Mouse (Mus musculus) embryonic facial prominence, embryonic 15.5 days (tissue): Measurements from ENCODE around the gene Golga2. TPM values are rescaled to one million over a fixed set of nuclear protein-coding genes. Genes with fewer than 3 reads are reported as not detected.
A peak's percentile ranks its signal among the peaks of the same experiment; 100 is the strongest.

Source experiments
- ATAC-seq: fragments of 200-750 bp; cut with Nextera tagmentation; 2 replicates; pipeline ENCODE4 v1.8.0; 2017; ENCODE audit warnings: low read depth, moderate TSS enrichment; ENCODE audit not compliant: insufficient number of reproducible peaks, low FRiP score, low TSS enrichment
- H3K27ac ChIP-seq: fragments of 300-500 bp; sonication (generic); replicated peaks from 2 replicates; pipeline ENCODE4 v1.5.1; 2015; ENCODE audit warnings: mild to moderate bottlenecking, inconsistent platforms
- H3K27me3 ChIP-seq: fragments of 300-500 bp; sonication (generic); 2 replicates; pipeline ENCODE4 v1.6.1; 2015; ENCODE audit warnings: inconsistent platforms
- H3K36me3 ChIP-seq: fragments of 300-500 bp; sonication (generic); 2 replicates; pipeline ENCODE4 v1.6.1; 2015; ENCODE audit warnings: mild to moderate bottlenecking, inconsistent platforms
- H3K4me1 ChIP-seq: fragments of 300-500 bp; sonication (generic); 2 replicates; pipeline ENCODE4 v1.6.1; 2015; ENCODE audit warnings: inconsistent platforms
- H3K4me2 ChIP-seq: fragments of 300-500 bp; sonication (generic); replicated peaks from 2 replicates; pipeline ENCODE4 v1.6.1; 2015; ENCODE audit warnings: mild to moderate bottlenecking, inconsistent platforms
- H3K4me3 ChIP-seq: fragments of 300-500 bp; sonication (generic); replicated peaks from 2 replicates; pipeline ENCODE4 v1.5.1; 2015; ENCODE audit warnings: mild to moderate bottlenecking, inconsistent platforms
- H3K9ac ChIP-seq: fragments of 300-500 bp; sonication (generic); 2 replicates; pipeline ENCODE4 v1.6.1; 2015; ENCODE audit warnings: inconsistent platforms
- H3K9me3 ChIP-seq: fragments of 300-500 bp; sonication (generic); replicated peaks from 2 replicates; pipeline ENCODE4 v1.6.1; 2016; ENCODE audit warnings: inconsistent platforms
- WGBS: fragments of 180-500 bp; shearing (Covaris S2); methylation state at CpG from one replicate; pipeline ENCODE4 v1.1.7; 2015; 5-methylcytosine and 5-hydroxymethylcytosine counted together
- polyA plus RNA-seq: library from polyadenylated mRNA; unstranded; fragments of >200 nt; fragmentation: Nextera tagmentation; extraction: Ambion mirVana; gene quantifications from 2 replicates; pipeline ENCODE4 v1.2.1, GENCODE M21; 2015

Gene Golga2
- polyA plus RNA-seq, 1 experiment from 2014 or later = 33.9 TPM

DNA sequence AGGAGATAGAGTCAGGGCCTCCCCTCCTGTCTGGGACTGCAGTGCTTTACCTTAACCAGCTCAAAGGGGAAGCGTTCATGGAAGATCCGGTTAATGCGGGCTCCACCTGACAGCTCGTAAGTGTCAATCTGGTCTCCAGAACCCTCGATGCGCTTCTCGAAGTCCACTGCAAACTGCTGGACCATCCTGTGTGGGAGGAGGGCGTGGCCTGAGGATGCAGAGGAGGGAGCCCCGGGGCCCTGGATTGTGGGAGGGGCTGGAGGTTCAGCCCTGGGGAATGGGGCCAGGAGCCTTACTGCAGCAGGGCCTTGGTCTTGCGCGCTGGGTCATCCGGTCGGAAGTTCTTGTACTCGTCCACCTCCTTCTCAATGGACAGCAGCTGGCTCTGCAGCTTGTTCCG, 48.7 kb downstream of the Golga2 start:
- Histone ChIP-seq H3K4me3 (no peak overlapping the region), H3K27me3 (no peaks in the 10 kb centered on the region), H3K9me3 (no peaks in the 10 kb centered on the region), H3K4me2 (no peak overlapping the region), H3K36me3 (peaks cover 62% of the 10 kb centered on the region), H3K9ac (no peak overlapping the region), H3K4me1 (peaks cover 1% of the 10 kb centered on the region; the same call in 1 of the 2 replicates), H3K27ac (no peak overlapping the region)
- ATAC-seq = no peak
- 59% methylated on average over 15 of the region's 15 CpGs for WGBS

GRCm38 (mm10) chr2:32339912-32340642, 52.9 kb downstream of the Golga2 start:
- H3K36me3 ChIP-seq = peaks cover 51% of the 10 kb centered on the region
- WGBS = 45% methylated on average over 26 of the region's 26 CpGs
- no peak overlapping the region for H3K4me3 ChIP-seq
- no peak overlapping the region for H3K27ac ChIP-seq
- peaks cover 33% of the 10 kb centered on the region for H3K4me1 ChIP-seq
- ATAC-seq = no peak
- H3K9me3 ChIP-seq = no peaks in the 10 kb centered on the region
- no peak overlapping the region for H3K4me2 ChIP-seq
- no peaks in the 10 kb centered on the region for H3K27me3 ChIP-seq
- no peak overlapping the region for H3K9ac ChIP-seq

DNA sequence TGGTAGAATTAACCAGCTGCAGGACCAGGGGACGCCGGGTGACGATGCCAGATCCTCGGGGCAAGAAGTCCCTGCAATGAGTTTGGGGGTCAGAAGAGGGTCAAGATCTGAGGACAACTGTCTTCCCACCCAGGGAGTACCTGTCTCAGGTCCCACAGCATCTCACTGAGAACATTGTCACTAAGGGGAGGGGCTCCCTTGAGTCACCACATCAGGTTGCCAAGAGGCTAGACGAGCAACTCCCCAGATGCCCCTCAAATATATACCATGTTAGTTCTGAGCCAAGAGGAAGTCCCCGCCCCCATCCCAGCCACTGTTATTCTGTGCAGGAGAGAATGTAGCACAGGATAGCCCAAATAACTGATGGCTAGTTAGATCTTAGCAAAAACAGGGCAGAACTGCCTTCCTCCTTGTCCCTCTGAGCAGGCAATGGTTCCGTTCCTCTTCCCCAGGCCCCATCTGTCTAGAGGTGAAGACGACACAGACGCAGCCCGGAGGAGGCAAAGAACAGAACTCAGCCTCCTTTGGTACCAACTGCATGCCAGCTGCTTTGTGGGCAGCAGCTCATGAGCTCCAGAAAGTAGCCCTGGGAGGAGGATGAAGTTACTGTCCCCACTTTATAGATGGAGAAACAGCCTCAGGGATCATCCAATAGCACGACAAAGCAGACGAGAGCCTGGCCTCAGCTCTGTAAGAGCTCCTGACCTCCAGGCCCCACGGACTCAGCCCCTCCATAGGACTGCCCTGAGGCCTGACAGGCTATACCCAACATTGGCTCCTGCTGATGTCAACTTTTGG, 53.9 kb downstream of the Golga2 start:
- ATAC-seq = no peak
- Histone ChIP-seq H3K9me3 (no peaks in the 10 kb centered on the region), H3K36me3 (peaks cover 41% of the 10 kb centered on the region), H3K27ac (peak overlapping the region; percentile 55; the same call in 1 of the 2 replicates), H3K4me2 (no peak overlapping the region), H3K27me3 (no peaks in the 10 kb centered on the region), H3K9ac (no peak overlapping the region), H3K4me1 (peaks cover 33% of the 10 kb centered on the region), H3K4me3 (no peak overlapping the region)
- WGBS = 77% methylated on average over 13 of the region's 13 CpGs

DNA sequence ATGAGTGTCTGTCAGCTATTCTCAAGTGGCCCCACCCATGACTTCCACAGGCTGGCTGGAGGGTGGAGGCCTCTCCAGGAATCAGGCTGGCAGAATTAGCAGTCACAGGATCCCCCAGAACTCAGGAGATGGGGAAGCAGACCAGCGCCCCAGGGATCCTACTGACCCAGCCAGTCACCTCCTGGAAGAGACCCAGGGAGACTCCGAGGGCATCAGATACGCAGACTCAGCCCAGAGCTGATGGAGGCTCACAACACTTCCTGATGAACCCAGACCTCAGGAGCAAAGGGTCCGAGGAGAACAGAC, 54.4 kb downstream of the Golga2 start:
- Histone ChIP-seq H3K4me3 (no peak overlapping the region), H3K27ac (peak overlapping the region; percentile 55; the same call in 1 of the 2 replicates), H3K4me1 (peaks cover 33% of the 10 kb centered on the region), H3K4me2 (no peak overlapping the region), H3K9me3 (no peaks in the 10 kb centered on the region), H3K9ac (no peak overlapping the region), H3K27me3 (no peaks in the 10 kb centered on the region), H3K36me3 (peaks cover 38% of the 10 kb centered on the region)
- WGBS = 87% methylated on average over 4 of the region's 4 CpGs
- no peak for ATAC-seq

DNA sequence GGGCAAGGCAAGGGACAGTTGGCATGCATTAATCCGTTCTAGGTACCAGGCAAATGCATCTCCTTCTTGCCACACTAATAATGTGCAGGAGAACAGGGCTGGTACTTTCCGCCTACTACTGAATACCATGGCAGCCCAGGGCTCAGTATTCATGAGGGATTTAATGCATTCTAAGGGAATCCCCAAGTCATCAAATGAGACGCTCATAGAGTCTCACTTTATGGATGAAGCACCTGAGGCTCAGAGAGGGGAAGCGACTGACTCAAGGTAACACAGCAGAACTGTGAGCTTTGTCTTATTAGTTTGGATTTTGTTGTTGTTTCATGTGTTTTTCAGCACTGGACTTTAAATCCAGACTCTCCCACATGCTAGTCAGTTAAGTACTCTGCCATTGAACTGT, 54.9 kb downstream of the Golga2 start:
- Histone ChIP-seq H3K27ac (peak overlapping the region; percentile 77), H3K36me3 (peaks cover 33% of the 10 kb centered on the region), H3K27me3 (no peaks in the 10 kb centered on the region), H3K9ac (no peak overlapping the region), H3K4me2 (no peak overlapping the region), H3K9me3 (no peaks in the 10 kb centered on the region), H3K4me1 (peaks cover 33% of the 10 kb centered on the region), H3K4me3 (no peak overlapping the region)
- 86% methylated on average over 4 of the region's 4 CpGs for WGBS
- ATAC-seq = no peak

DNA sequence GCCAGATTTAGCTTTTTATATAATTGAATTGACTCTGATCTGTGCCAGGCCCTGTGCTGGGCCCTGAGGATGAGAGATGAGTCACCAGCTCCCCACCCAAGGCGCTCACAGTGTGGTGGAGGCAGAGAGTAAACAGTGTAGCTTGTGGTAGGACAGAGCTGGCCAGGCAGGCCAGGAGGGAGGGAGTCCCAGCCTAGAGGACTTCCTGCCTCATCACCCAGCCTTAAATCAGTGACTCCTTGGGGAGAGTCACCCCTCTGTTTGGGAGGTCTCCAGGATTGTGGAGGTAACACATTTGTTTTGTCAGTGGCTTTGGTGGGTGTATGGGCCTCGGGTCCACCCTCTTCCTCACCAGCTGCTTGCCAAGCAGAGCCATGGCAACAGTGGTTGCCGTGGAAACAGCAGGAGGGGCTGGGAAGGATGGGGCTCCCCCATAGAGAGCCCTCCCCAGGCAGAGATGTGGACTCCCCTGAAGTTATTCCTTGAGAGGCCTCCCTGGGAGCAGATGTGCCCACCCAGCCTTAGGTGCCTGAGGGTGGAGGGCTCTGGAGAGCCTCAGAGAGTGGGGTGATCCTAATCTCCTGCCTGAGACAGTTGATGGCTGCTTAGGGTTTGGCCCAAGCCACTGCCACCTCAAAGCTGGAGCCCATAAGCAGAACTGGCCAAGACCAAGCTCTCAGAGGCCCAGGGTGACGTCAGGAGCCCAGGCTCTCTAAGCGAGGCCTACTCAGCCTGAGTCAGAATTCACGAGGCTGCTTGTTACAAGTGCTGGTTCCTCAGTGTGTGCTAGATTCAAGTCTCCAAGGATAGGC, 55.6 kb downstream of the Golga2 start:
- 54% methylated on average over 6 of the region's 6 CpGs for WGBS
- peak; percentile 85 for ATAC-seq
- Histone ChIP-seq H3K9ac (no peak overlapping the region), H3K4me2 (no peak overlapping the region), H3K4me3 (no peak overlapping the region), H3K4me1 (peaks cover 33% of the 10 kb centered on the region), H3K27ac (peak overlapping the region; percentile 77), H3K9me3 (no peaks in the 10 kb centered on the region), H3K27me3 (no peaks in the 10 kb centered on the region), H3K36me3 (peaks cover 26% of the 10 kb centered on the region)

DNA sequence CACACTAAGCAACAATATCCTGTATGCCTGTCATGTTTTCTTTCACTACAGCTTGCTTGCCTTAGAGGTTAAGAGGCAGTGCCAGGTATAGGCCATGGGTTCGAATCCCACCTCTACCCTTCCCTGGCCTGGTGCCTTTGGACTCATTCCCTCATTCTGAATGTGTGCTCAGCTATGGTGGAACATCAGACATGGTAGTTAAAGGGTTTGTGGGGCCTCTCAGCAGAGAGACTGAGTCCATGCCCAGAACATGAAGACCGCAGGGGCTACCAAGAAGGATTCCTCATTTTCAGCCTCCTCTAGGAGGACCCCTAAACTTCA, 56.1 kb downstream of the Golga2 start:
- Histone ChIP-seq H3K4me1 (peaks cover 33% of the 10 kb centered on the region), H3K36me3 (peaks cover 20% of the 10 kb centered on the region), H3K27ac (peak overlapping the region; percentile 77), H3K4me3 (no peak overlapping the region), H3K9ac (no peak overlapping the region), H3K9me3 (no peaks in the 10 kb centered on the region), H3K4me2 (no peak overlapping the region), H3K27me3 (no peaks in the 10 kb centered on the region)
- 95% methylated on average over 2 of the region's 2 CpGs for WGBS
- no peak for ATAC-seq

DNA sequence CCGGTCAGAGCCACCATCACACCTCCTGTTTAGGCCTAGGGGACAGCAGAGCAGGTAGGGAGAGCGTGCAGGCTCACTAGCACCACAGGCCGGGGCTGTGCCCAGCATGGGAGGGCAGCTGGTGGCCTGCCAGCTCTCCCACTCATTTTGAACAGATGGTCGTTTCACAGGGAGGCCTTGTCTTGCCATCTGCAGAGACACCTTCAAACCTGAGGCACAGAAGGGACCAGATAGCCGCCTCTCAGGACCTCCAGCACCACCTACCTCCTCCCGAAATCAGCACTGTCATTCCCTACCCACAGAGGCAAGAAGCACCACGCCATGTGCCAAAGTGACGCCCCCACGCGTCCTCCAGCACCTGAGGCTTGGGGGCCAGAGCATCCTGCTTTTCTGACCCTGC, 56.9 kb downstream of the Golga2 start:
- peaks cover 20% of the 10 kb centered on the region for H3K36me3 ChIP-seq
- no peaks in the 10 kb centered on the region for H3K27me3 ChIP-seq
- 79% methylated on average over 10 of the region's 10 CpGs for WGBS
- no peak overlapping the region for H3K4me3 ChIP-seq
- H3K4me2 ChIP-seq = no peak overlapping the region
- no peak overlapping the region for H3K9ac ChIP-seq
- H3K4me1 ChIP-seq = peaks cover 38% of the 10 kb centered on the region
- no peak for ATAC-seq
- H3K27ac ChIP-seq = 0 out of 2 replicates have a peak overlapping the region, but pooled peaks have one; percentile 39
- no peaks in the 10 kb centered on the region for H3K9me3 ChIP-seq

DNA sequence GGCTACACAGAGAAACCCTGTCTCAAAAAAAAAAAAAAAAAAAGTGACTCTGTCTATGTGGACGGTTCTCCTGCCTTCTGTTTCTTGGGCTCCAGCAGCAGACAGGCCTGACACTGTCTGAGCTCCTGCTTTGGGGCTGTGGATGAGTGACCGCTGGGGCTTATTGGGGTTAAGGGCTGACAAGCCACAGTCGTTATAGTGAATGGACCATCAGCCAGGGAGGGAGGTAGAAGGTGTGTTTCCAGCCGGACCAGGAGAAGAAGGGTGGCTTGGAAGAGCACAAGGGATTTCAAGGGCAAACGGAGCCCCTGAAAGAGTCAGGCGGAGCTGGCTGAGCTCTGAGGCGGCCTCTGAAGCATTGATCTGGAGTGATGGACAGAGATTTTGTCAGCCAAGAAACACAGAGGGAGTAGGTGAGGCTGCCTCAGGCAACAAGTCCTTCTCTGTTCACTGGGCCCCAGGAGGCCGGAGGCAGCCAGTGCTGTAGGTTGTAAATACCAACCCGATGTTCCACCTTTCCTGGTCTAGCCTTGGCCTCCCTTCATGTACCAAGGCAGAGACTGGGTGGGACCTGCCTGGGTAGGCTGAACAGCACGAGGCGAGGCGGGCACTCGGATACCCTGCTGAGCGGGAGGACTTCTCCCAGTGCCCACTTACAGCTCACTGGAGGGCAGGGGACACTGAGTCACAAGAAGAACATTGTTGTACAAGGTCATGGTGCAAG, 57.6 kb downstream of the Golga2 start:
- H3K27ac ChIP-seq = no peak overlapping the region
- H3K36me3 ChIP-seq = peaks cover 13% of the 10 kb centered on the region

DNA sequence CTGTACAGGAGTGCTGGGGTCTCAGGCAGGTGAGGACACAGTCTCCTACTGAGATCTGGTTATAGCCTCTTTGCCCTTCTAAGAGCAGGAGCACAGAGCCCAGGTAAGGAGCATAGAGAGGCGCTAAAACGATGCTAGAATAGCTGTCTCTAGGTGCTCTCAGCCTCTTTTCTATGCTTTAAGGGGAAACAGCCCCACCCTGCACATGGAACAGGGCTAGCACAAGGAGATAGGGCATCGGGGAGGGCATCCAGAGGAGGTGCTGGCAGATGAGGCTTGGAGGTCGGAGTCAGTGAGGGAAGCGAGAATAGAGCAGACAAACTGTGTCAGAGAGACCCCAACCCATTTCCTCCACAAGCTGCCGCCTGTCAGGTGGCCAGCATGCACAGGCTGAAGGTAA, 59.8 kb downstream of the Golga2 start:
- Histone ChIP-seq H3K27ac (no peak overlapping the region), H3K27me3 (no peaks in the 10 kb centered on the region), H3K9me3 (no peaks in the 10 kb centered on the region), H3K36me3 (peaks cover 11% of the 10 kb centered on the region), H3K4me1 (peaks cover 61% of the 10 kb centered on the region), H3K9ac (no peak overlapping the region), H3K4me3 (no peak overlapping the region), H3K4me2 (no peak overlapping the region)
- no peak for ATAC-seq
- WGBS = 79% methylated on average over 6 of the region's 6 CpGs

More for the DNA sequence above, 57.6 kb downstream of the Golga2 start:
- Histone ChIP-seq H3K4me3 (no peak overlapping the region), H3K4me1 (peaks cover 44% of the 10 kb centered on the region), H3K9me3 (no peaks in the 10 kb centered on the region), H3K4me2 (no peak overlapping the region), H3K27me3 (no peaks in the 10 kb centered on the region), H3K9ac (no peak overlapping the region)
- ATAC-seq = no peak
- 67% methylated on average over 14 of the region's 14 CpGs for WGBS

DNA sequence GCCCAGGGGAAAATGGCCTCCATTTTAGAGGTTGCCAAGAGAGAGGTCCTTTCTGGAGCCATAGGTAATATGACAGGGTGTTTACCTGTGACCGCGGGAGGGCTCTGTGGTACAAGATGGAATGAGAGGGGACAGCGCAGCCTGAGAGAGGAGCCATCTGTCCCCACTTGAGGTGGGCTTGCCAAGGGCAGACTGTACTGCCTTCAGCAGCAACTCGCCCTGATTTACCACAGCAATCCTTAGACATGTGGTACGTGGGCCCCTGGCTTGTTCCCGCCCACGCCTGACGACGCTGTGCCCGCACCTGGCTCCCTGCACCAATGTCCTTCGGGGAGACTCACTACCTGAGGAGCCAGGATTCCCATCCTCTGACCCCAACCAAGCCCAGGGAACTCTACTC, 61.1 kb downstream of the Golga2 start:
- H3K36me3 ChIP-seq = peaks cover 11% of the 10 kb centered on the region
- H3K4me1 ChIP-seq = peaks cover 58% of the 10 kb centered on the region
- 82% methylated on average over 11 of the region's 11 CpGs for WGBS
- ATAC-seq = no peak
- no peaks in the 10 kb centered on the region for H3K27me3 ChIP-seq
- H3K27ac ChIP-seq = no peak overlapping the region
- no peak overlapping the region for H3K9ac ChIP-seq
- H3K4me3 ChIP-seq = no peak overlapping the region
- H3K9me3 ChIP-seq = no peaks in the 10 kb centered on the region
- H3K4me2 ChIP-seq = no peak overlapping the region
